Mouse (Mus musculus) Patski (cell line): ENCODE results near the gene Brd4. TPM values are rescaled to one million over a fixed set of nuclear protein-coding genes. Genes with fewer than 3 reads are reported as not detected.

Source experiments
- ATAC-seq: fragments of 100-300 bp; one replicate; pipeline ENCODE4 v1.8.0; 2021
- CTCF ChIA-PET: fragments of 350-600 bp; sonication (Branson Sonifier 250); formaldehyde crosslinking; loops from one replicate; lab custom pipeline; 2022; ENCODE audit warnings: inconsistent platforms; lab: Charles Lee
- POLR2A ChIA-PET: fragments of 350-600 bp; sonication (Branson Sonifier 250); formaldehyde crosslinking; loops from one replicate; lab custom pipeline; 2022; ENCODE audit warnings: antibody characterized with exemption, inconsistent platforms; lab: Charles Lee
- DNase-seq: peaks from one replicate; pipeline ENCODE4 v3.0.0-alpha.2; 2011; ENCODE audit warnings: low read depth, low spot score
- H3K27me3 ChIP-seq: fragments of 371-371 bp; one replicate; pipeline ENCODE4 v1.5.1; 2021
- CTCF ChIP-seq: fragments of 100-300 bp; IDR thresholded peaks from one replicate; pipeline ENCODE4 v1.5.1; 2021
- in situ Hi-C: fragments of 300-500 bp; cut with MboI; formaldehyde crosslinking; loops from 3 replicates; pipeline ENCODE4 v1.11.1; 2018; ENCODE audit warnings: low pct_unique_long_range_greater_than_20kb, mixed read lengths
- polyA plus RNA-seq: library from polyadenylated mRNA; unstranded; gene quantifications from one replicate; pipeline ENCODE4 v1.2.3, GENCODE M21; 2021

The Brd4 gene
- polyA plus RNA-seq, 1 experiment from 2014 or later: 102 TPM

DNA sequence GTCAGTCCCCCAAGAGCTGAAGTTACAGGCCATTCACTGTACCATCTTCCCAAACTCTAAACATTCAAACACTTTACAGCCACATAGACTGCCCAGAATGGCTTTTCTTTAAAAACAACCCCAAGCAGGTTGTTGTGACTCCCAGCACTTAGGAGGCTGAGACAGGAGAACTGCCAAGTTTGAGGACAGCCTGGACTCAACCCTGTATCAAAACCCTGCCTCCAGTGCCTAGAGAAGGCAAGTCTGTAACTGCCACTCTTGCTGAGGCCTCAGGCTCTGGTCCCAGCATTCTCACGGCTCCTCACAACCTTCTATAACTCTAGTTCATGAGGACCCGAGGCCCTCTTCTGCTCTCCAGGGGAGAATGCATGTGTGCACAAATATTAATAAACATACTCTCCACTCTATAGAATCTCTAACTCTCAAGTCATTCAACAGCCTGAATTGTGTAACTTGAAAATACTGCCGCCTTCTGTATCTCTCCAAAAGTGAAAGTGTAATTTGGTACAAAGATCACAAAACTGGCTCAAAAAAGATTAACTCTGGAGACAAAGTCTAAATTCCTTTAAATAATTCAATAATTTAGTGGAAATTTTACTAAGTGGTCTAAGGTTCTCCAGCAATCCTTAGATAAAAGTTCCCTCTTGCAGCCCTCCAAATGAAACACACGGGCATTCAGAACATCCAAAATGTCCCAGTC is 2.8 kb downstream of the Brd4 start:
- in situ Hi-C loops: no loop called here
- ChIA-PET CTCF (no interaction called here), POLR2A (interaction anchor here (0.9 kb wide), 1 partner anchor 10 kb away, joined by 3 read pairs; no protein-coding TSS in a partner anchor)
- ATAC-seq (no peak), DNase-seq (no peak)
- no peak for TF ChIP-seq CTCF
- H3K27me3 ChIP-seq: no peaks in the 10 kb centered on the region

- no peaks in the 10 kb centered on the region for H3K27me3 ChIP-seq
- POLR2A ChIA-PET: interaction anchor here (0.6 to 0.9 kb wide), 2 partner anchors 9 to 15 kb away, joined by 3 to 4 read pairs; no protein-coding TSS in a partner anchor
- TF ChIP-seq CTCF: no peak
- ATAC-seq (no peak), DNase-seq (no peak)
- CTCF ChIA-PET: no interaction called here
- in situ Hi-C loops: no loop called here
Measured at GRCm38 (mm10) chr17:32281126-32281525, 3.4 kb downstream of the Brd4 start.

GRCm38 (mm10) chr17:32280575-32280974 is 3.9 kb downstream of the Brd4 start:
- CTCF ChIA-PET: no interaction called here
- no peaks in the 10 kb centered on the region for H3K27me3 ChIP-seq
- POLR2A ChIA-PET: interaction anchor here (0.6 kb wide), 1 partner anchor 14 kb away, joined by 4 read pairs; no protein-coding TSS in a partner anchor
- ATAC-seq (no peak), DNase-seq (no peak)
- no peak for TF ChIP-seq CTCF
- in situ Hi-C loops: no loop called here

DNA sequence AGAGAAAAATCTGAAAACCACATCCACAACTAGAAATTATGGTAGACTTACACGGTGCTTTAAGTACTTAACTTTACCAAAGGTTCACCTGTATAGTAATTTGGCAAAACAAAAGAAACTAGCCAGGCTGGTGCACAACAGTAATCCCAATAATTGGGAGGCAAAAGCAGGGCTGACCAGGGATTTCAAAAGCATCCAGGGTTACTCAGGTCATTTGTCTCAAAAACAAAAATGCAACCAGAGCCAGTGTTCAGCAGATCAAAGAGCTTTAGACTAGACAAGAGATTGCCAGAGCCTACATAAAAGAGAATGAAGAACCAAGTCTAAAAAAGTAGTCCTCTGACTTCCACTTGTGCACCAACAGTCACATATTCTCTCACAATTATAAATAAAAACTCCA is 7.3 kb downstream of the Brd4 start:
- no peak for DNase-seq
- ChIA-PET POLR2A (no interaction called here), CTCF (no interaction called here)
- no peaks in the 10 kb centered on the region for H3K27me3 ChIP-seq
- in situ Hi-C loops: no loop called here
- no peak for ATAC-seq
- no peak for TF ChIP-seq CTCF

DNA sequence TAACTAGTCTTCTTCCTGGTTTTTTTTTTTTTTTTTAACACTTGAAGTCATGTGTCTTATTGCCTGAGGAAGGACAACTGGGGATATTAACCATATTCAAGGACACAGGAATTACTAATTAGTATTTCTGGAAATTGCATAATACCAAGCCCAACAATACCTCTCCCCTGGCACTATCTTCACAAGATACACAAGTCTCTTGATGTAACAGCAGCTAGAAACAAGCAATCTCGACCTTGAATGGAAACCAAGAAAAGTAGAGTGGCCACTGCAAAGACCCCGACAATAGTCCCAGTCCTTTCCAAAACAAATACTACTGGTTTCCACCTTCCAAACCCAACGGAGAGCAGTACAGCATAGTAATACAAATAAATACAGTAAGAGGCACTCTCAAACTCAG is 9.0 kb downstream of the Brd4 start:
- in situ Hi-C loops: no loop called here
- ChIA-PET POLR2A (interaction anchor here (0.8 to 1.0 kb wide), 2 partner anchors 8 to 86 kb away, joined by 3 read pairs; no protein-coding TSS in a partner anchor), CTCF (no interaction called here)
- DNase-seq (no peak), ATAC-seq (no peak)
- no peak for TF ChIP-seq CTCF
- no peaks in the 10 kb centered on the region for H3K27me3 ChIP-seq

DNA sequence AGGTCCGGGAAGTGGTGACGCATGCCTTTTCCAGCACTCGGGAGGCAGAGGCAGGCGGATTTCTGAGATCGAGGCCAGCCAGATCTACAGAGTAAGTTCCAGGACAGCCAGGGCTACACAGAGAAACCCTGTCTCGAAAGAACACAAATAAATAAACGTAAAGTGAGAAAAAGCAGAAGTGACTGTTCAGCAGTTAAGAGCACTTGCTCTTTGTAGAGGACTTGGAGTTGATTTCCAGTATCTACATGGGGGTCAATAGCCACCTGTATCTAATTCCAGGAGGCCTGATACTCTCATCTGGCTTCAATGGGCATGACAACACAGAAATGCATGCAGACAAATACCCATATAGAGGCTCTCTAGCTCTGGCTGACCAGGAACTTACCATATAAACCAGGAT is 15.4 kb downstream of the Brd4 start:
- no peak for ATAC-seq
- in situ Hi-C loops: no loop called here
- no peaks in the 10 kb centered on the region for H3K27me3 ChIP-seq
- TF ChIP-seq CTCF: no peak
- ChIA-PET POLR2A (no interaction called here), CTCF (no interaction called here)
- DNase-seq: no peak

DNA sequence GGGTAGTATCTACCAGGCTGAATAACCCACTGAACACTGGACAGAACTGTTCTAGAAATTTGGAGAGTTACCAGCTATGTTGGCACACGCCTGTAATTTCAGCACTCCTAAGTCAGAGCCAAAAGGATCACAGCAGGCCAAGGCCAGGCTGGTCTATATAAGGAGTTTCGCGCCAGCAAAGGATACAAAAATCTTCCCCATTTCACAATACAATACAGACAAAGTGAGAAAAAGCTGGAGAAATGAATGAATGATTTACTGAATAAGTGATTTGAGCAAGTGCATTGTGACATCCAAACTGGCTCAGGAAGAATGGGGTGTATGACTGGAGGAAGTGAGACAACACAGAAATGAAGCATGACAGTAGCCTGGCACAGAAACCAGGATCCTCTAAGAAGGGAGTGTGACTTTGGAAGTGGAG is 16.0 kb downstream of the Brd4 start:
- no peak for DNase-seq

DNA sequence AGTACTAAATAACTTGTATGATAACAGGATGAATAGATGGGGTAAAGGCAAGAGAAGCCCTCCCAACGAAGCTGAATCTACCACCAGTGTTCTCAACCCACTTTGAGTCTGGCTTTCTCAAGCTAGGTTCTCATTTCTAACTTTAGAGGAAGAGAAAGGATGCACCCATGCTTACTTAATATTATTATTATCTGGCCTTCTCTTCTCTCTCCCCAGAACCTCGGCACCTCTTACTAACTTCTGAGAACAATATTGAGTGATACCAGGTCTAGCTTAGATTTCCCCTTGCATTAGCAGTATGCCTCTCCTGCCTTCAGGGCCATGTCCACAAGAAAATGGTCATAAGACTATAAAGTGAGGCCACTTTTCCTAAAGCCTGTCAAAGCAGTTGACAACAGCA is 16.4 kb downstream of the Brd4 start:
- ChIA-PET POLR2A (no interaction called here), CTCF (no interaction called here)
- H3K27me3 ChIP-seq: no peaks in the 10 kb centered on the region
- ATAC-seq (no peak), DNase-seq (no peak)
- TF ChIP-seq CTCF: no peak
- in situ Hi-C loops: no loop called here

More for the DNA sequence above, 16.0 kb downstream of the Brd4 start:
- CTCF ChIA-PET: no interaction called here
- no peak for ATAC-seq
- no peaks in the 10 kb centered on the region for H3K27me3 ChIP-seq
- no peak for TF ChIP-seq CTCF
- POLR2A ChIA-PET: no interaction called here
- in situ Hi-C loops: no loop called here

GRCm38 (mm10) chr17:32267617-32268016 is 16.9 kb downstream of the Brd4 start:
- POLR2A ChIA-PET: no interaction called here
- no peak for ATAC-seq

GRCm38 (mm10) chr17:32263672-32264071 is 20.9 kb downstream of the Brd4 start:
- TF ChIP-seq CTCF: no peak
- ChIA-PET POLR2A (no interaction called here), CTCF (interaction anchor here (1.1 to 1.6 kb wide), 3 partner anchors 12 to 39 kb away, joined by 3 to 5 read pairs (median 3); no protein-coding TSS in a partner anchor)
- no peak for ATAC-seq
- H3K27me3 ChIP-seq: no peaks in the 10 kb centered on the region
- no peak for DNase-seq
- in situ Hi-C loops: no loop called here

More at GRCm38 (mm10) chr17:32267617-32268016, 16.9 kb downstream of the Brd4 start:
- H3K27me3 ChIP-seq: no peaks in the 10 kb centered on the region
- in situ Hi-C loops: no loop called here
- DNase-seq: no peak
- CTCF ChIA-PET: no interaction called here
- TF ChIP-seq CTCF: no peak

- DNase-seq (no peak), ATAC-seq (no peak)
- H3K27me3 ChIP-seq: no peaks in the 10 kb centered on the region
- CTCF ChIA-PET: interaction anchor here (1.1 to 1.6 kb wide), 2 partner anchors 25 to 39 kb away, joined by 3 to 5 read pairs; no protein-coding TSS in a partner anchor
- in situ Hi-C loops: no loop called here
- TF ChIP-seq CTCF: no peak
- POLR2A ChIA-PET: no interaction called here
Measured at GRCm38 (mm10) chr17:32262831-32263559, 21.5 kb downstream of the Brd4 start.
